Mouse (Mus musculus) midbrain, embryonic 12.5 days (tissue): ENCODE measurements around the gene Zfp131. TPM values are rescaled to one million over a fixed set of nuclear protein-coding genes. Genes with fewer than 3 reads are reported as not detected.

Experiments used
- ATAC-seq: fragments of 200-750 bp; cut with Nextera tagmentation; 2 replicates; pipeline ENCODE4 v1.8.0; 2017; ENCODE audit warnings: low read depth, moderate TSS enrichment, moderate library complexity; ENCODE audit not compliant: low FRiP score
- H3K27ac ChIP-seq: fragments of 300-500 bp; sonication (generic); replicated peaks from 2 replicates; pipeline ENCODE4 v1.5.1; 2016; ENCODE audit warnings: mild to moderate bottlenecking
- H3K27me3 ChIP-seq: fragments of 300-500 bp; sonication (generic); 2 replicates; pipeline ENCODE4 v1.6.1; 2016; ENCODE audit warnings: mild to moderate bottlenecking
- H3K36me3 ChIP-seq: fragments of 300-500 bp; sonication (generic); 2 replicates; pipeline ENCODE4 v1.6.1; 2016
- H3K4me1 ChIP-seq: fragments of 300-500 bp; sonication (generic); 2 replicates; pipeline ENCODE4 v1.6.1; 2016
- H3K4me2 ChIP-seq: fragments of 300-500 bp; sonication (generic); replicated peaks from 2 replicates; pipeline ENCODE4 v1.6.1; 2016; ENCODE audit warnings: mild to moderate bottlenecking, moderate library complexity
- H3K4me3 ChIP-seq: fragments of 300-500 bp; sonication (generic); 2 replicates; pipeline ENCODE4 v1.5.1; 2016; ENCODE audit warnings: mild to moderate bottlenecking
- H3K9ac ChIP-seq: fragments of 300-500 bp; sonication (generic); replicated peaks from 2 replicates; pipeline ENCODE4 v1.6.1; 2016; ENCODE audit warnings: mild to moderate bottlenecking, moderate library complexity
- H3K9me3 ChIP-seq: fragments of 300-500 bp; sonication (generic); 2 replicates; pipeline ENCODE4 v1.6.1; 2016; ENCODE audit warnings: mild to moderate bottlenecking
- WGBS: fragments of 180-500 bp; shearing (Covaris S2); methylation state at CpG from one replicate; pipeline ENCODE4 v1.1.7; 2016; 5-methylcytosine and 5-hydroxymethylcytosine counted together
- polyA plus RNA-seq: library from polyadenylated mRNA; unstranded; fragments of >200 nt; fragmentation: Nextera tagmentation; extraction: Ambion mirVana; gene quantifications from 2 replicates; pipeline ENCODE4 v1.2.1, GENCODE M21; 2016

Gene Zfp131
- polyA plus RNA-seq, 1 experiment from 2014 or later, result 53.7 TPM

DNA sequence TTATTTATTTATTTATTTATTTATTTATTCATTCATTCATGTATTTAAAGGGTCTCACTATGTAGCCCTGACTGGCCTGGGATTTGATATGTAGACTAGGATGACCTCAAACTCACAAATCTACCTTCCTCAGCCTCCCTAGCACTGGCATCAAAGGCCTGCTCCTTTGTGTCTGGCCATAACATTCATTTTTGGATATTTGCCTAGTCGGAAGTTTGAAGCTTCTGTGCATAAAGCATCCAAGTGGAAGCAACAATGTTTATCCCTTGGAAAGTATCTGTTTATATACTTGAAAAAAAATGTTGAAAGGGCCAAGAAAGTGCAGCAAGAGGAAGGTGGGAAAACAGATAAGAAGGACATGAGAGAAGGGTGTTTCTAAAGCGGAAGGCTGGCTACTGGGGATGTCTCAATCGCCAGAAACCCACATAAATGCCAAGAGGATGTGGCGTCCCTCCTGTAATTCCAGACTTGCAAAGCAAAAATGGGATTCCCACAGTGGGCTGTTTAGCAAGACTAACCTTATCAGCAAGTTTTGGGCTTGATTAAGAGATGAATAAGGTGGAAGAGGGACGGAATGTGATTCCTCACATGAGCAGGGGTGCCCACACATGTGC, 2.2 kb upstream of the Zfp131 start:
- Histone ChIP-seq H3K27ac (no peak overlapping the region), H3K9ac (no peak overlapping the region), H3K4me3 (no peak overlapping the region), H3K9me3 (no peaks in the 10 kb centered on the region), H3K4me2 (no peak overlapping the region), H3K36me3 (peaks cover 11% of the 10 kb centered on the region), H3K4me1 (peaks cover 18% of the 10 kb centered on the region), H3K27me3 (no peaks in the 10 kb centered on the region)
- 88% methylated on average over 5 of the region's 5 CpGs for WGBS
- ATAC-seq, result no peak

DNA sequence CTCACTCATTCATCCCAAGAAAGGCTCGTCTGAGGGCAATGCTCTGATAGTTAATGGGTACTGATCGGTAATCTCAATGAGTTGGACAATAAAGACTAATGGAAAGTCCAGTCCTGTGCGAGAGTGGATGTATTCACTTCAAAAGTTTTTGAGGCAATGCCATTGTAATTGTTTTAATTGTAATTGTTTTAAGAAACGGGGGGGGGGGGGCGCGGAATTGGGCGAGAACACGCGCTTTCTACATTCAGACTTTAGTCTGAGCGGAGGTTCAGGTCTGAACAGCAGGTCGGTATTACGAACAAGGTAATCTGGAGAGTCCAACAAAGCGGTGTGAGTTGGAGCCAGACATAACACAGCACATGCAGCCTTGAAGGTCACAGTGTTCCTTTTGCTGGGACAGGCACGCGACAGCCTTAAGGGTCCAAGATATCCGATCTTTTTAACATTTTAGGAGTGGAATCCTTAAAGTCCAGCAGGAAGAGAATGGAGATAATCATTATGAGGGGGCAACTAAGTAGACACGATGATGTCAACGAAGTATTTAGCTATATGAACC, 969 bp upstream of the Zfp131 start:
- Histone ChIP-seq H3K9me3 (no peaks in the 10 kb centered on the region), H3K4me1 (peaks cover 20% of the 10 kb centered on the region), H3K36me3 (peaks cover 20% of the 10 kb centered on the region), H3K27ac (peak overlapping the region; percentile 91), H3K9ac (peak overlapping the region; percentile 76), H3K4me2 (peak overlapping the region; percentile 72), H3K27me3 (no peaks in the 10 kb centered on the region), H3K4me3 (peak overlapping the region; percentile 86)
- no peak for ATAC-seq
- 5% methylated on average over 18 of the region's 18 CpGs for WGBS

DNA sequence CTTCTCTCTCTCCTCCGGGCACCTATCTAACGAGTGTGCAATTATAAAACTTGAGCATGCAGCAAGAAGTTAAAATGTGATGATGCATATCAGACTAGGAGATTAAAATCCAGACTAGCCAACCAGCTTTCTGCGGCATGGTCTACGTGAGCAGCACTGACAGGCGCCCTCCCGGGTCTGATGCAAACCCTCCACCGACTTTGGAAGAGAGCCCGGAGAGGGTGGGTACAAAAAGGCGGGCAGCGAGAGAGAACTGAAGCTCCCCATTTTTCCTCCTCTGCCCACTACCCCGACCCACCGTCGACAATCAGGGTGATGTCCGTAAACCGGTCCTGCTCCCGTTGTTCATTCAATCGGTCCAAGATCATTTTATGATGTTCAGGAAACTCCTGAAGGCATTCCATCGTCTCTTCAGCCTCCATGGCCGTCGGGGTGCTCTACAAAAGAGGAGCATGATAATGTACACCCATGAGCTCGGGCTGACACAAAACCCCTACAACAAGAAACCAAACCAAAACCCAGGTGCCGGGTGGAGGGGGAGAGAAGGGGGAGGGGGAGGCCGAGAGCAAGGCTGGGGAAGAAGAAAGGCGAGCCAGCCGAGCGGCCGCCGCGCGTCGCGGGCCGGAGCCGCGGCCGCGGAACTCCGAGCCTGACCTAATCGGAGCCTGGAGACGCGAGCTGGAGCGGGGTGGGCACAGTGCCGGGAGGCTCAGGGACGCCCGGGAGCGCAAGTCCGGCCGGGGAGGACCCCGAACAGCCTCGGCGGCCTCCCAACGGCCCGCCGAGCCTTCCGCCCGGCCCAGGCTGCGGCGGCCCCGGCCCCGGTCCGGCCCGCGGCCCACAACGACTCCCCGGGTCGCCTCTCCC, 605 bp downstream of the Zfp131 start:
- ATAC-seq, result peak; percentile 78
- peak overlapping the region; percentile 86 for H3K4me3 ChIP-seq
- H3K27me3 ChIP-seq, result no peaks in the 10 kb centered on the region
- 1% methylated on average over 50 of the region's 66 CpGs for WGBS
- peak overlapping the region; percentile 76 for H3K9ac ChIP-seq
- H3K4me2 ChIP-seq, result peak overlapping the region; percentile 61
- H3K36me3 ChIP-seq, result peaks cover 33% of the 10 kb centered on the region
- no peaks in the 10 kb centered on the region for H3K9me3 ChIP-seq
- peaks cover 20% of the 10 kb centered on the region for H3K4me1 ChIP-seq
- peak overlapping the region; percentile 91 for H3K27ac ChIP-seq

DNA sequence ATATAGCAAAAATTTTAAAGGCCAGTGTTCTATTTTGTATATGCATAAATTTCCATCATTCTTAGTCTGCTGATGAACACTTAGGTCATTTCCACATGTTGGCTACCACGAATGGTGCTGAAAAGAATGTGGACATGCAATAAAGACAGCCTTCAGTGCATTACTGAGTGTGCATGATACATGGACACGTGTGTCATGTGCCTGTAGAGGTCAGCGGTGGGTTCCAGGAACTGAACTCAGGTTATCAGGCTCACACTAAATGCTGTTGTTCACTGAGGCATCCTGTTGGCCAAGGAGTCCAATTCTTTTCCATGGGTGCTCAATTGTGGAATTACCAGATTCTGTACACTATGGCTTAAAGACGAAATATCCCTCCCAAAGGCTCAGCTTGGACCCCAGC, 7.1 kb downstream of the Zfp131 start:
- Histone ChIP-seq H3K9ac (no peak overlapping the region), H3K27ac (no peak overlapping the region), H3K4me1 (peaks cover 3% of the 10 kb centered on the region; the same call in 1 of the 2 replicates), H3K4me3 (no peak overlapping the region), H3K36me3 (peaks cover 75% of the 10 kb centered on the region), H3K4me2 (no peak overlapping the region), H3K9me3 (no peaks in the 10 kb centered on the region), H3K27me3 (no peaks in the 10 kb centered on the region)
- no peak for ATAC-seq
- 89% methylated on average over 4 of the region's 4 CpGs for WGBS

DNA sequence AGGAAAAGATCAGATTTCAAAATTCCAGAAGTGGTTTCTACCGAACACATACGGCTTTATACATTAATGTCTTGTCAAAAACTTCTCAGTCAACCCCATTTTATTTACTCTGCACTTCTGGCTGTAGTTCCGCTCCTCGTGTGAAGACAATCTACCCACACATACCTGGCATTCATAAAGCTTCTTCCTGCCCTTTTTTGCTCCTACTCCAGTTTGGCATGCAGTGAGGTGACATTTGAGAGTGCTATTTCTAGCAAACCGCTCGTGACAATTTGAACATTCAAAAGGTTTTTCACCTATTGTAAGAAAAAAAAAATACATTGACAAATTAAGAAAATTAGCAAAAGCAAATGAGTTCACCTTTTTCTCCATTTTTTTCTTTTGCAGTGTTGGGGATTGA, 22.1 kb downstream of the Zfp131 start:
- H3K4me2 ChIP-seq, result no peak overlapping the region
- H3K27me3 ChIP-seq, result no peaks in the 10 kb centered on the region
- ATAC-seq, result no peak
- H3K4me1 ChIP-seq, result no peaks in the 10 kb centered on the region
- H3K27ac ChIP-seq, result no peak overlapping the region
- no peak overlapping the region for H3K9ac ChIP-seq
- H3K36me3 ChIP-seq, result peaks cover 79% of the 10 kb centered on the region
- no peaks in the 10 kb centered on the region for H3K9me3 ChIP-seq
- H3K4me3 ChIP-seq, result no peak overlapping the region
- 87% methylated on average over 6 of the region's 6 CpGs for WGBS

DNA sequence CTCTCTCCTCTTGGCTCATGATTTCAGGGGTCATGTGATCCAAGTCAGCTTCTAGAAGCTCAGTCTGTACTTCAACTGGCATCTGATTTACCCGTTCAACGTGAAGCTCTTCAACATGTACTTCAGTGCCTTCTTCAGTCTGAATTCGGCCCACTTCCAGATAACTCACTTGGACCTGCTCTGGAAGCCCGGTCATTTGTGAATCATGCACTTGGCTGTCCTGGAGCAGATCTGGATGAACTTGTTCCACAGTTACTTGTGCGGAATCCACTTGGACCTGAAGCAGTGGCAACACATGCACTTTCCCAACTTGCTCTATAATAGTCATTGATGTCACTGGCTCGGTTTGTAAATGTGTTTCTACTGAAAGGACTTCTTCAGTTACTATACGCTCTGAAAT, 24.2 kb downstream of the Zfp131 start:
- H3K27me3 ChIP-seq, result no peaks in the 10 kb centered on the region
- H3K4me2 ChIP-seq, result no peak overlapping the region
- no peak for ATAC-seq
- peaks cover 60% of the 10 kb centered on the region for H3K36me3 ChIP-seq
- H3K9ac ChIP-seq, result no peak overlapping the region
- no peak overlapping the region for H3K27ac ChIP-seq
- no peaks in the 10 kb centered on the region for H3K4me1 ChIP-seq
- H3K9me3 ChIP-seq, result no peaks in the 10 kb centered on the region
- WGBS, result 92% methylated on average over 7 of the region's 7 CpGs
- H3K4me3 ChIP-seq, result no peak overlapping the region

DNA sequence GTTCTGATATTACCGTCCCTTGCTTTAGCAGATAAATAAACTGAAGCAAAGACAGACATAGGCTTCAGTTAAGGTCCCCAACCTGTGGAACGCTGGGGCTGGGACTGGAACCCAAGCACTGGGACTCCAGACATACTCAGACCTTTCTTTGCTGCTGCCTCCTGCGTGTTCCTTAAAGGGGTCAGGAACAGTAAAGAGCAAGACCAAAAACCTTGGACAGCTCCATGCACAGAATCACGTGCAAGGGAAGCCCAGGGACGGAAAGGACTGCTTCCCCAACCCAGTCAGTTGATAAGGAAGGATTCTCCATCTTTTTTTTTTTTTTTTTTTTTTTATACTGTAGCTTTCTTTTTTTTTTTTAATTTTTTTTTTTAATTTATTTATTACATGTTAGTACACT, 33.9 kb downstream of the Zfp131 start:
- H3K9ac ChIP-seq, result no peak overlapping the region

DNA sequence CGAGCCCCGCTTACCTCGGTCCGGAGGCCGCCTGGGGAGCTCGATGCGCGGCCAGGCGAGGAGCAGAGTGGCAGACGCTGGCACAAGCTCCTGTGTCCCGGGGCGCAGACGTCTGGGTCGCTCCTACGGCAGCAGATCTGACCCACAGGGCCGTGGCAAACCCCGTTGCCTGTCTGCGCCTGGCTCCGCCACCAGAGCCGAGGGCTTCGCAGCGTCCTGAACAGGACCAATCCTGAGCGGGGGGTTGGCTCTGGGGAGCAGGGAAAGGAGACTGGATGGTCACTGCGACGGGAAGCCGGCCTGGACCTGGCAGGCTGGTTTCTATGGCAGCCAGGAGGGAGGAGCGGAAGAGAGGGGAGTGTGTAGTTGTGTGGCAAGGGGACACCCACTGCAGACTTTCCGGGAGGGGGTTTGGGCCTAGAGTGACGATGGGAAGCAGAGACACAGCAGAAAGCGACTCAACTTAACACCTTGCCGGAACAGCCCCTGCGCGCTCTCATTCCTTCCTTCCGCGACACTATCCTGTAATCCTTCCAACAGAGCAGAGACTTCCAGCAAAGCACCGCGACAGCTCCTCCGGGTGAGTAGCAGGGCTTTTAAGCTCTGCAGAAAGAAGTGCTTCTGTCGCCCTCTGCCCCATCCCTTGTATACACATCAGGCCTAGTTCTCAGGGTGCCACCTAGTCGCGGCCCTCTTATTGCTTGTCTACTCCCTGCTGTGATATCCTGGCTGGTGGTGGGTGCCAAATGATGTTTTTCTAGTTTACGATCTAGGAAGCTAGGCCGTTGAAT, 34.8 kb downstream of the Zfp131 start, which contains the start of gene Nim1k:
TSS of gene Nim1k (minus strand) at position 202 of the 791 bp plus-strand sequence.
- 1% methylated on average over 43 of the region's 43 CpGs for WGBS
- no peaks in the 10 kb centered on the region for H3K9me3 ChIP-seq
- H3K4me3 ChIP-seq, result peak within 1 kb of the TSS; percentile 59

More for the DNA sequence above, 33.9 kb downstream of the Zfp131 start:
- ATAC-seq, result no peak
- Histone ChIP-seq H3K27me3 (no peaks in the 10 kb centered on the region), H3K4me1 (peaks cover 22% of the 10 kb centered on the region), H3K4me2 (no peak overlapping the region), H3K36me3 (peaks cover 5% of the 10 kb centered on the region; the same call in 1 of the 2 replicates), H3K9me3 (no peaks in the 10 kb centered on the region), H3K27ac (no peak overlapping the region), H3K4me3 (no peak overlapping the region)
- 34% methylated on average over 5 of the region's 5 CpGs for WGBS

DNA sequence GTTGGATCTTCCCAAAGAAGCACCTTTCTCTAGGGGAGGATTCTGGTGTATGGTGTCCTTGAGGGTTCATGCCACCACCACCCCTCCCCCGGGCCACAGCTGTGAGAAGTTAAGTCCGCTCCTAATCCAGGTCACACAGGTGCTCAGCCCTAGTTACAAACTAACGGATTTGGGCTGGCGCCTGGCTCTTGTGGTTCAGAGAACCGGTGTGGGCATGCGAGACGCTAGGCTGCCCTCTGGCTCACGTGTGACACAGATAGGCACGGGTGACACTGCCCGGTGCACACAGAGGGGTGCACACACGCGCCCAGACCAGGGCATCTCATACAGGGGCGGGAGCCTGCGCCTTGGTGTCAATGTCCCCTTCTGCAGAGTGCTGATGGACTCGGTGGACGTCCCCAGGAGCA, 35.5 kb downstream of the Zfp131 start:
- Histone ChIP-seq H3K4me2 (peak overlapping the region; percentile 94), H3K9ac (peak overlapping the region; percentile 70), H3K27me3 (no peaks in the 10 kb centered on the region), H3K4me3 (peak overlapping the region; percentile 59), H3K9me3 (no peaks in the 10 kb centered on the region), H3K4me1 (peaks cover 22% of the 10 kb centered on the region), H3K27ac (peak overlapping the region; percentile 80), H3K36me3 (no peaks in the 10 kb centered on the region)
- peak; percentile 74 for ATAC-seq
- WGBS, result under 1% methylated on average over 16 of the region's 16 CpGs

More for the DNA sequence above, 34.8 kb downstream of the Zfp131 start, which contains the start of gene Nim1k:
- peak within 1 kb of the TSS; percentile 80 for H3K27ac ChIP-seq
- H3K4me1 ChIP-seq, result peaks cover 22% of the 10 kb centered on the region
- peak within 1 kb of the TSS; percentile 70 for H3K9ac ChIP-seq
- peak; percentile 91 for ATAC-seq
- H3K36me3 ChIP-seq, result no peaks in the 10 kb centered on the region
- peak within 1 kb of the TSS; percentile 94 for H3K4me2 ChIP-seq
- no peaks in the 10 kb centered on the region for H3K27me3 ChIP-seq

DNA sequence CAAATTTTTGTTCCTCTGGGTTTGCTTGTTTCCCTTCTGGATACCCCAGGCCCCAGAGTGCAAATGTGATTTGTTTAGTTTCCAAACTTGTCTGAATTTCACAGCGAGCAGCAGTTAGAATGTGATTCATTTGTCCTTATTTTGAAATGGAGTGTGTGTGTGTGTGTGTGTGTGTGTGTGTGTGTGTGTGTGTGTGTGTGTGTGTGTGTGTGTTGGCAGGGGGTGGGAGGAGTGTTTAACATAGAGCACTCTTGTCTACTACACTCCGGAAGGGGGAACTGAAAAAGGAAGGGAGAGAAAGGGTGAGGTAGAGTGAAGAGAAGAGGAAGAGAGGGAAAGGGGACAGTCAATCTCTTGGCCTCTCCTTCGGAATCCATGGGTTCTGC, 36.1 kb downstream of the Zfp131 start:
- Histone ChIP-seq H3K27ac (no peak overlapping the region), H3K9me3 (no peaks in the 10 kb centered on the region), H3K27me3 (no peaks in the 10 kb centered on the region), H3K4me3 (peak overlapping the region; percentile 59; the same call in 1 of the 2 replicates), H3K9ac (no peak overlapping the region), H3K4me1 (peaks cover 22% of the 10 kb centered on the region), H3K36me3 (no peaks in the 10 kb centered on the region), H3K4me2 (peak overlapping the region; percentile 94)
- WGBS, result 35% methylated on average over 3 of the region's 3 CpGs
- ATAC-seq, result no peak

DNA sequence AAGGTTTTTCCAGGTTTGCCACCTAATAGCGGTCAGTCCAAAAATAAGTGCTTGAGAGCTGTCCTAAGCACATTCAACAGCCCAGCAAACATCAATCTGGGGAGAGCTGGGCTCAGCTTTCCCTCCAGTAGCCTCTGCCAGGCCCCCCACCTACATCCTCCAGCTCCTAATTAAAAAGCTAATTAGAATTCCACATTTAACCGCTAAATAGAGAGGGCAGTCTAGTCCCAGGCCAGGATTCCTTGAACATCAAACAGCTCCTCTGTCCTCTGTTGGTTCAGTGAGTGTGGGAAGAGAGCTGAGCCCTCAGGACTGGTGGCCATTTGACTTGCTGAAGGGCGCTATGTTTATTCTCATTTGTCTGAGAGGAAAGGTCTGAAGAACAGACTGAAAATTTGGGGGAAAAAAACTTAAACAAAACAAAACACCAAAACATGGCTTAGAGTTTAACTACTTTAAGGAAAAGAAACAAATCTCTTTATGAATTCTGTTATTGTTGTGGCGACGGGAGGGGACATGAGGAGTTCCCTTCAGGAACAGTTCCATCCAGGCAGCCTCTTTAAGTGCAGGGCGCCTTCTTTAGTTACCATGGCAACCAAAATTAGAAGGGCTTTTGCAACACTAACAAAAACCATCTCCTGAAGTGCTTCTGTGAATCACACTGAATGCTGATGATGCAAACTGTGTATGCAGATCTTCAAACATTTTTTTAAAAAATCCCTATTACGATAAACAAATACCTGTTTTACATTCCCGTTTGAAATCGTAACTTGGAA, 36.6 kb downstream of the Zfp131 start:
- Histone ChIP-seq H3K9ac (no peak overlapping the region), H3K27ac (no peak overlapping the region; the same call in 1 of the 2 replicates), H3K4me3 (no peak overlapping the region), H3K27me3 (no peaks in the 10 kb centered on the region), H3K36me3 (no peaks in the 10 kb centered on the region), H3K9me3 (no peaks in the 10 kb centered on the region), H3K4me2 (no peak overlapping the region), H3K4me1 (peaks cover 22% of the 10 kb centered on the region)
- WGBS, result 39% methylated on average over 9 of the region's 9 CpGs
- ATAC-seq, result peak; percentile 32; the same call in 1 of the 2 replicates
